Mouse (Mus musculus) midbrain, embryonic 13.5 days (tissue): ENCODE measurements at regions not wholly inside any gene's neighbourhood (a gene's known extent, or its start where the extent isn't known, plus 50 kb on each side); places are given as distances from the start of the nearest gene placed in this dataset.

Experiments used
- ATAC-seq: fragments of 200-750 bp; cut with Nextera tagmentation; 2 replicates; pipeline ENCODE4 v1.8.0; 2017; ENCODE audit warnings: mild to moderate bottlenecking, moderate TSS enrichment, moderate library complexity
- H3K27ac ChIP-seq: fragments of 300-500 bp; sonication (generic); 2 replicates; pipeline ENCODE4 v1.5.1; 2015; ENCODE audit warnings: inconsistent platforms, mild to moderate bottlenecking, moderate library complexity
- H3K27me3 ChIP-seq: fragments of 300-500 bp; sonication (generic); 2 replicates; pipeline ENCODE4 v1.6.1; 2015; ENCODE audit warnings: mild to moderate bottlenecking, inconsistent platforms
- H3K36me3 ChIP-seq: fragments of 300-500 bp; sonication (generic); 2 replicates; pipeline ENCODE4 v1.6.1; 2015; ENCODE audit warnings: mild to moderate bottlenecking, inconsistent platforms
- H3K4me1 ChIP-seq: fragments of 300-500 bp; sonication (generic); replicated peaks from 2 replicates; pipeline ENCODE4 v1.6.1; 2015; ENCODE audit warnings: inconsistent platforms
- H3K4me2 ChIP-seq: fragments of 300-500 bp; sonication (generic); replicated peaks from 2 replicates; pipeline ENCODE4 v1.6.1; 2015; ENCODE audit warnings: moderate library complexity, mild to moderate bottlenecking, inconsistent platforms
- H3K4me3 ChIP-seq: fragments of 300-500 bp; sonication (generic); replicated peaks from 2 replicates; pipeline ENCODE4 v1.5.1; 2015; ENCODE audit warnings: mild to moderate bottlenecking, inconsistent platforms
- H3K9ac ChIP-seq: fragments of 300-500 bp; sonication (generic); replicated peaks from 2 replicates; pipeline ENCODE4 v1.6.1; 2015; ENCODE audit warnings: mild to moderate bottlenecking, inconsistent platforms
- H3K9me3 ChIP-seq: fragments of 300-500 bp; sonication (generic); 2 replicates; pipeline ENCODE4 v1.6.1; 2016; ENCODE audit warnings: mild to moderate bottlenecking, inconsistent platforms
- WGBS: fragments of 180-500 bp; shearing (Covaris S2); methylation state at CpG from one replicate; pipeline ENCODE4 v1.1.7; 2015; 5-methylcytosine and 5-hydroxymethylcytosine counted together

DNA sequence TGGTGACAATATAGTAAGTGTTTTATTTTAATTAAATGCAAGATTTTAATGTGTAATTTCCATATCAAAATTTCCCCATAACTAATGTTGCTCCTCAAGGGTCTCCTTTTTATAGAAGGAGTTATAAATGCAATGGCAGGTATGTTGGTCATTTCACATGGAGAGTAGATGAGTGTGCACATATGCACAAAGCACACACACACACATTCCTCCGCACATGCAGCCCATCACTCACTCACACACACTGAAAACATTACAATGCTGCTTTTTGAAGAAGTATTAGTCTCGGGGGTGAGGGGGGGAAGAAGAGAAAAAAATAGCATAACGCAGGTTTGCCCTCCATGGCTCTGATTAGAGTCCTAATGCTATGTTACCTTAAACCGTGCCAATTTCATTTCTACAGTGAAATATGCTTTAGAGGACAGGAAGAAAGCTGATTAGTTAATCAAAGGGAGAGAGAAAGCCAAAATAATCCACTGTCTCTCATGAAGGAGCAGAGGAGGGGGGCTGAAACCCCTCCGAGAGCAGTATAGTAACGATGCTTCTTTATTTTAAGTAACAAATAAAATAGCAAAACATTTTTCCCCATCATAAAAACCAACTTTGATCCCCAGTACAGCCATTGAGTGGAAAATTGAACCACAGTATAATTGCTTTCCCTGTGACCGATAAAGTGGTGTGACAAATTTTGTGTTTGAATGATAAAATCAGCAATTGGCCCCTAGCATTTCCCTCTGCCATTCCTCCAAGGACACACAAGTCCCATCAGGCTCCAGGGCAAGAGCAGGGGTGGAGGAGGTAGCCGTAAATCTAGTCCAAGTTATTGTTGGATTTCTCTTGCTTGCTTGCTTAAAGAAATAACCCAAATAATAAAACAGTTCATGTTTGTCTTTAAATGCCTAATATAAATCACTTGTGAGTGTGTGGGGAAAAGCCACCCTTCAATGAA lies 465.0 kb downstream of the Tfap2b start:
- H3K27me3 ChIP-seq: no peaks in the 10 kb centered on the region
- 60% methylated on average over 8 of the region's 8 CpGs for WGBS
- ATAC-seq: peak; percentile 55; the same call in 1 of the 2 replicates
- no peak overlapping the region for H3K9ac ChIP-seq
- 0 out of 2 replicates have a peak, but pooled peaks cover 9% of the 10 kb centered on the region for H3K4me1 ChIP-seq
- no peak overlapping the region for H3K4me3 ChIP-seq
- no peak overlapping the region for H3K4me2 ChIP-seq
- peak overlapping the region; percentile 62 for H3K27ac ChIP-seq
- no peaks in the 10 kb centered on the region for H3K9me3 ChIP-seq
- no peaks in the 10 kb centered on the region for H3K36me3 ChIP-seq

DNA sequence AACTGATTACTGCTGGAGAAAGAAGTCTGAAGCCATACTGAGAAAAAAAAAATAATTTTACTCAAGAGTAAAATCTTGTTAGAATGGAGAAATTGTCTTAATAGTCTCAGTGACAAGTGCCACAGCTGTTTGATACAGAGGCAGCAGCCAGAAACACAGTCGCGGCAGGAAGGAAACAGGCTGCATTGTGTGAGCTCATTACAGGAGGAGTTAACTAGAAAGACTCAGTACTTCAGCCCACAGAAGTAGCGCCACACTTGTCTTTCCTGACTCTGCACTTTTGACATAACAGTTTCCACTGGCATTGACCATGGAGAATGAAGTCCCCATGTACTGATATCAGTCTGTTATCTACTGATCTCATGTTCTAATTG lies 465.7 kb downstream of the Tfap2b start:
- Histone ChIP-seq H3K27ac (peak overlapping the region; percentile 62), H3K36me3 (no peaks in the 10 kb centered on the region), H3K4me3 (no peak overlapping the region), H3K4me1 (0 out of 2 replicates have a peak, but pooled peaks cover 9% of the 10 kb centered on the region), H3K4me2 (no peak overlapping the region), H3K9ac (no peak overlapping the region), H3K9me3 (no peaks in the 10 kb centered on the region), H3K27me3 (no peaks in the 10 kb centered on the region)
- 0 out of 2 replicates have a peak, but pooled peaks have one; percentile 9 for ATAC-seq
- 31% methylated on average over 3 of the region's 3 CpGs for WGBS

DNA sequence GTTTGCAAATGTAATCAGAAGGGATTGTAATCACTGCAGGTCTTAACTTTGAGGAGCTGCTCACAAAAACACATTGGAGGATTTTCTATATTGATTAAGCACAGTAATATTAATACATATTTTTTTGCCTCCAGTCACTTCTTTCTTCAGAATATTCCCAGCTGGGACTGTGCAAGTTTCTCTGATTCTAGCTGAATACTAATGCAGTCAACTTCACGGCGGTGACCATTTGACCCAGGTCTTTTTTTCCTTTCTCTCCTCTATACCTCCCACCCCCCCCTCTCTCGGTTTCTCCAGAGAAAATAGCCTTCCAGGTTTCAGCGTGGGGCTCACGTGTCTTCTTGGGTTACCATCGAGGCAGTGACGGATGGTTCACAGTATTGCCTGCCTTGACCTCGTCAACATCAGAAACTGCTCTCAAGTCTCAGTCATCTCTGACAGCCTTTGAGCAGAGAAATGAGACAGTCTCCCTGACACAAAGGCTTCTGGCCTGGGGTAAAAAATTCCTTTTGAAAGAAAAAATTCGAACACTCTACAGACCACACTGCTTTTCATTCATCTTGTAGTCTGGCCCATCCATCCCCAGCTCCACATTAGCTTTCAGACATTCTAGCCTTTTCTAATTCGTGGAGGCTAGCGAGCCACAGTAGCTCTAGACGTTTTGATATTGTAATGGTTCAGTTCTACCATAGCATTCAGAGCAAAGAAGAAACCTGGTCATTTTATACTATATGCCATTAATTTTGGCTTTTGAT lies 472.5 kb downstream of the Tfap2b start:
- H3K36me3 ChIP-seq: no peaks in the 10 kb centered on the region
- no peak overlapping the region for H3K4me3 ChIP-seq

More for the DNA sequence above, 472.5 kb downstream of the Tfap2b start:
- Histone ChIP-seq H3K4me2 (no peak overlapping the region), H3K9ac (no peak overlapping the region), H3K4me1 (no peaks in the 10 kb centered on the region), H3K9me3 (no peaks in the 10 kb centered on the region), H3K27me3 (no peaks in the 10 kb centered on the region), H3K27ac (no peak overlapping the region)
- peak; percentile 68 for ATAC-seq
- WGBS: 64% methylated on average over 12 of the region's 12 CpGs
